Mouse (Mus musculus): ENCODE measurements at regions not wholly inside any gene's neighbourhood (a gene's known extent, or its start where the extent isn't known, plus 50 kb on each side); places are given as distances from the start of the nearest gene placed in this dataset.

GRCm38 (mm10) chr11:63454910-63455531 lies 326.2 kb downstream of the Pmp22 start:
- Histone ChIP-seq H3K9me3 (ENCODE audit: low read length) (peaks cover 54% of the 10 kb centered on the region), H3K4me3 (replicated peaks; ENCODE audit: low read length) (peak overlapping the region; percentile 37), H3K4me1 (replicated peaks; ENCODE audit: low read depth, low read length) (peaks cover 38% of the 10 kb centered on the region), H3K27me3 (ENCODE audit: insufficient read depth, low read length) (no peaks in the 10 kb centered on the region), H3K36me3 (ENCODE audit: insufficient read depth, low read length) (0 out of 2 replicates have a peak, but pooled peaks cover 4% of the 10 kb centered on the region)
- peak; percentile 72 for TF ChIP-seq POU5F1 (IDR thresholded peaks at IDR 0.05; ENCODE audit: borderline replicate concordance, low read length)
- TF ChIP-seq NANOG (IDR thresholded peaks at IDR 0.05; ENCODE audit: borderline replicate concordance, low read length) = peak; percentile 29; the same call in 1 of the 2 replicates
- no peak for TF ChIP-seq CTCF (conservative IDR thresholded peaks at IDR 0.05; ENCODE audit: low read length)

GRCm38 (mm10) chr11:63456356-63456755 lies 327.6 kb downstream of the Pmp22 start:
- Histone ChIP-seq H3K4me3 (replicated peaks; ENCODE audit: low read length) (no peak overlapping the region), H3K4me1 (replicated peaks; ENCODE audit: low read depth, low read length) (peaks cover 38% of the 10 kb centered on the region), H3K36me3 (ENCODE audit: insufficient read depth, low read length) (0 out of 2 replicates have a peak, but pooled peaks cover 4% of the 10 kb centered on the region), H3K27me3 (ENCODE audit: insufficient read depth, low read length) (no peaks in the 10 kb centered on the region), H3K9me3 (ENCODE audit: low read length) (peaks cover 46% of the 10 kb centered on the region)
- TF ChIP-seq POU5F1 (IDR thresholded peaks at IDR 0.05; ENCODE audit: borderline replicate concordance, low read length) (0 out of 2 replicates have a peak, but pooled peaks have one; percentile 45), CTCF (conservative IDR thresholded peaks at IDR 0.05; ENCODE audit: low read length) (no peak), NANOG (IDR thresholded peaks at IDR 0.05; ENCODE audit: borderline replicate concordance, low read length) (peak; percentile 45)

DNA sequence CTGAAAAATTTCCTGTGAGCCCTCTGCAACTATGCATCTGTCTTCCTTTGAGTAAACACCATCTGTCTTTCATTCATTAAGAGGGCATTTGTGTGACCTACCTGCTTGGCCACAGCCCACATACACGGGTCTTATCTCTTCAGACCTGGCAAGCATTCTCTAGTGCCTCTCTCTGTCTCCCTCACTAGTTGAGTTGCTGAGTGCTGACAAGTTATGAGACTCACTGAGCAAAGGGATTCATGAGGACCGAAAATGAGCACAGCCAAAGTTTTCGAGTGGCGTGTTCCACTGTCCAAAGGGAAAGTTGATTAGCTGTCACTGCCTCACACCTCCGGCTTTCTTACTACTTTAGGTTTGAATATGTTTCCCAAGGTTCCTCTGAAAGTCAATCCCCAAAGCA lies 328.5 kb downstream of the Pmp22 start:
- Histone ChIP-seq H3K4me1 (replicated peaks; ENCODE audit: low read depth, low read length) (peaks cover 38% of the 10 kb centered on the region), H3K27me3 (ENCODE audit: insufficient read depth, low read length) (no peaks in the 10 kb centered on the region), H3K9me3 (ENCODE audit: low read length) (peaks cover 37% of the 10 kb centered on the region), H3K36me3 (ENCODE audit: insufficient read depth, low read length) (0 out of 2 replicates have a peak, but pooled peaks cover 4% of the 10 kb centered on the region), H3K4me3 (replicated peaks; ENCODE audit: low read length) (no peak overlapping the region)
- TF ChIP-seq POU5F1 (IDR thresholded peaks at IDR 0.05; ENCODE audit: borderline replicate concordance, low read length) (no peak), NANOG (IDR thresholded peaks at IDR 0.05; ENCODE audit: borderline replicate concordance, low read length) (no peak), CTCF (conservative IDR thresholded peaks at IDR 0.05; ENCODE audit: low read length) (no peak)

- peaks cover 31% of the 10 kb centered on the region for H3K9me3 ChIP-seq (ENCODE audit: low read length)
- no peak for TF ChIP-seq NANOG (IDR thresholded peaks at IDR 0.05; ENCODE audit: borderline replicate concordance, low read length)
- no peak for TF ChIP-seq CTCF (conservative IDR thresholded peaks at IDR 0.05; ENCODE audit: low read length)
- no peak for TF ChIP-seq POU5F1 (IDR thresholded peaks at IDR 0.05; ENCODE audit: borderline replicate concordance, low read length)
- 0 out of 2 replicates have a peak, but pooled peaks cover 4% of the 10 kb centered on the region for H3K36me3 ChIP-seq (ENCODE audit: insufficient read depth, low read length)
- H3K27me3 ChIP-seq (ENCODE audit: insufficient read depth, low read length) = peaks cover 4% of the 10 kb centered on the region; the same call in 1 of the 2 replicates
- H3K4me3 ChIP-seq (replicated peaks; ENCODE audit: low read length) = no peak overlapping the region
- H3K4me1 ChIP-seq (replicated peaks; ENCODE audit: low read depth, low read length) = peaks cover 34% of the 10 kb centered on the region
These were observed 331.4 kb downstream of the Pmp22 start for GRCm38 (mm10) chr11:63460146-63460545.

DNA sequence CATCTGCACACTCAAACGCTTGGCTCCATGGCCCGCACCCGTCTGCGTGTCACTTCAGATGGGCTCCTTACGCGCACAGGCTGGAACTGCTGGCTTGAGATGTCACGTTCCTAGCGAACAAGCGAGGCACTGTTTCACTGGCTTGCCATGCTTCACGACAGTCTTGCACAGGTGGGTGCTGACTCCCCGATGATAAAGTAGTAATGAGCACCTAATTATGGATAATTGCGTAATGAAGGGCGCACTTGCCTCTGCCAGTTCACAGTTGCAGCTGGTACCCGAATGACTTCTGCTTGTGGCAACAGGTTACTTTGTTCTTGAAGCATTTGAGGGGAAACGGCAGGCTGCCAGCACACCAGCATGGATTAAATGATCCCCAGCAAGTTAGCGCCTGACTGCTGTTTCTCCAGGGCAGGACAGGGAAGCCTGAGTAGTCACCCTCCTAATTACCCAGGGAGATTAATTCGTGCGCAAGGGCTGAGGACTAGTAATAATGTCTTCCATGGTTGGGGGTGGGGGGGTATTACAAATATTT lies 335.1 kb downstream of the Pmp22 start:
- H3K4me3 ChIP-seq (replicated peaks; ENCODE audit: low read length) = no peak overlapping the region
- peaks cover 15% of the 10 kb centered on the region for H3K4me1 ChIP-seq (replicated peaks; ENCODE audit: low read depth, low read length)
- TF ChIP-seq CTCF (conservative IDR thresholded peaks at IDR 0.05; ENCODE audit: low read length) (no peak), POU5F1 (IDR thresholded peaks at IDR 0.05; ENCODE audit: borderline replicate concordance, low read length) (no peak)
- peaks cover 4% of the 10 kb centered on the region; the same call in 1 of the 2 replicates for H3K27me3 ChIP-seq (ENCODE audit: insufficient read depth, low read length)
- H3K36me3 ChIP-seq (ENCODE audit: insufficient read depth, low read length) = no peaks in the 10 kb centered on the region; the same call in 1 of the 2 replicates
- H3K9me3 ChIP-seq (ENCODE audit: low read length) = peaks cover 35% of the 10 kb centered on the region

DNA sequence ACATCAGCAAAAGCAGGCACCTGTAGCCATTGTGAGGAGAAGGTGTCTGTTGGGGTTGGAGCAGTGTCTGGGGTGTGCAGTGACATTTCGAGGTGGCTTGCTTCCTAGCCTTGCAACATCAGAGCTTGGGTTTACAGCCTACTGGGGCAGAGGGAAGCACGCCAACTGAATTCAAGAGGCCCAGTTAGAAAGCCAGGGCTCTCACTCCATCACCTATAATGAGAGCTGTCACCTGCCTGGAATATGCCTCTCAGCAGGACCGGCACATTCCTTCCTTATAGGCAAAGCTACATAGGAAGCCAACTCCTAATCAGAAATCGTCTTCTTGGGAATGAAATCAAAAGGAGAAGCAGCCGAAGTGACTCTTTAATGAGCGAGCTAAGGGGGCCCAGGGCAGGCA lies 337.2 kb downstream of the Pmp22 start:
- peaks cover 15% of the 10 kb centered on the region for H3K4me1 ChIP-seq (replicated peaks; ENCODE audit: low read depth, low read length)
- peaks cover 29% of the 10 kb centered on the region for H3K9me3 ChIP-seq (ENCODE audit: low read length)
- no peak for TF ChIP-seq CTCF (conservative IDR thresholded peaks at IDR 0.05; ENCODE audit: low read length)
- no peaks in the 10 kb centered on the region; the same call in 1 of the 2 replicates for H3K36me3 ChIP-seq (ENCODE audit: insufficient read depth, low read length)
- H3K27me3 ChIP-seq (ENCODE audit: insufficient read depth, low read length) = peaks cover 4% of the 10 kb centered on the region; the same call in 1 of the 2 replicates
- no peak overlapping the region for H3K4me3 ChIP-seq (replicated peaks; ENCODE audit: low read length)

- Histone ChIP-seq H3K36me3 (ENCODE audit: insufficient read depth, low read length) (no peaks in the 10 kb centered on the region; the same call in 1 of the 2 replicates), H3K27me3 (ENCODE audit: insufficient read depth, low read length) (peaks cover 4% of the 10 kb centered on the region; the same call in 1 of the 2 replicates), H3K9me3 (ENCODE audit: low read length) (peaks cover 29% of the 10 kb centered on the region), H3K4me3 (replicated peaks; ENCODE audit: low read length) (no peak overlapping the region), H3K4me1 (replicated peaks; ENCODE audit: low read depth, low read length) (peaks cover 15% of the 10 kb centered on the region)
- TF ChIP-seq CTCF (conservative IDR thresholded peaks at IDR 0.05; ENCODE audit: low read length) = no peak
- TF ChIP-seq NANOG (IDR thresholded peaks at IDR 0.05; ENCODE audit: borderline replicate concordance, low read length) = no peak
- TF ChIP-seq POU5F1 (IDR thresholded peaks at IDR 0.05; ENCODE audit: borderline replicate concordance, low read length) = no peak
These were observed 337.8 kb downstream of the Pmp22 start for GRCm38 (mm10) chr11:63466541-63466940.

- no peak overlapping the region for H3K4me3 ChIP-seq (replicated peaks; ENCODE audit: low read length)
- no peaks in the 10 kb centered on the region for H3K36me3 ChIP-seq (ENCODE audit: insufficient read depth, low read length)
- TF ChIP-seq POU5F1 (IDR thresholded peaks at IDR 0.05; ENCODE audit: borderline replicate concordance, low read length) (no peak), CTCF (conservative IDR thresholded peaks at IDR 0.05; ENCODE audit: low read length) (no peak), NANOG (IDR thresholded peaks at IDR 0.05; ENCODE audit: borderline replicate concordance, low read length) (no peak)
- H3K27me3 ChIP-seq (ENCODE audit: insufficient read depth, low read length) = no peaks in the 10 kb centered on the region
- no peaks in the 10 kb centered on the region for H3K4me1 ChIP-seq (replicated peaks; ENCODE audit: low read depth, low read length)
- peaks cover 50% of the 10 kb centered on the region for H3K9me3 ChIP-seq (ENCODE audit: low read length)
These were observed 346.0 kb downstream of the Pmp22 start for GRCm38 (mm10) chr11:63474831-63475230.

Data from E14TG2a.4 (cell line).